Mouse (Mus musculus) cortical plate, adult 2 months (tissue): ENCODE data around the gene Mdm4. TPM values are rescaled to one million over a fixed set of nuclear protein-coding genes. Genes with fewer than 3 reads are reported as not detected.
A peak's percentile ranks its signal among the peaks of the same experiment; 100 is the strongest.
"Not testable (repeated sequence)": the region's sequence is repeated elsewhere in the genome, so short reads cannot be mapped to it uniquely, and the experiment has no call there.

Experiments used
- H3K27ac ChIP-seq: fragments of 200-500 bp; 2 replicates; pipeline ENCODE4 v1.5.1; 2012; ENCODE audit warnings: low read length, control low read depth, inconsistent platforms; ENCODE audit not compliant: insufficient read depth
- H3K4me1 ChIP-seq: fragments of 200-500 bp; 2 replicates; pipeline ENCODE4 v1.6.1; 2011; ENCODE audit warnings: low read length; ENCODE audit not compliant: control insufficient read depth, insufficient read depth
- H3K4me3 ChIP-seq: fragments of 200-500 bp; 2 replicates; pipeline ENCODE4 v1.5.1; 2011; ENCODE audit warnings: mild to moderate bottlenecking, low read length, control low read depth; ENCODE audit not compliant: insufficient read depth
- CTCF ChIP-seq: fragments of 200-500 bp; IDR thresholded peaks from 2 replicates; pipeline ENCODE4 v1.5.1; 2011; ENCODE audit warnings: mild to moderate bottlenecking, control low read depth, low read length; ENCODE audit not compliant: insufficient read depth; ENCODE audit errors: extremely low read depth
- POLR2A ChIP-seq: fragments of 200-500 bp; IDR thresholded peaks from 2 replicates; pipeline ENCODE4 v1.6.1; 2011; ENCODE audit warnings: mild to moderate bottlenecking, low read length, control low read depth; ENCODE audit not compliant: insufficient read depth; ENCODE audit errors: extremely low read depth
- polyA plus RNA-seq: library from polyadenylated mRNA; depleted of rRNA; stranded (reverse); fragments of >200 nt; gene quantifications from 2 replicates; pipeline ENCODE4 v1.2.3, GENCODE M21; 2012

Gene Mdm4
- polyA plus RNA-seq, 1 experiment, result 67.3 TPM

- Histone ChIP-seq H3K27ac (no peak overlapping the region), H3K4me3 (no peak overlapping the region), H3K4me1 (peaks cover 1% of the 10 kb centered on the region; the same call in 1 of the 2 replicates)
- TF ChIP-seq POLR2A, result no peak
- TF ChIP-seq CTCF, result no peak
Measured at GRCm38 (mm10) chr1:133054326-133054725, 24.0 kb upstream of the Mdm4 start.

- H3K4me3 ChIP-seq, result no peak overlapping the region
- peaks cover 5% of the 10 kb centered on the region for H3K4me1 ChIP-seq
- no peak overlapping the region for H3K27ac ChIP-seq
- TF ChIP-seq CTCF, result no peak
- TF ChIP-seq POLR2A, result no peak
Measured at GRCm38 (mm10) chr1:133053034-133053433, 22.7 kb upstream of the Mdm4 start.

- no peak overlapping the region for H3K27ac ChIP-seq
Measured at GRCm38 (mm10) chr1:133051829-133052228, 21.5 kb upstream of the Mdm4 start.

GRCm38 (mm10) chr1:133050001-133050431 is 19.7 kb upstream of the Mdm4 start:
- Histone ChIP-seq H3K4me3 (no peak overlapping the region), H3K4me1 (peaks cover 4% of the 10 kb centered on the region)

More at GRCm38 (mm10) chr1:133051829-133052228, 21.5 kb upstream of the Mdm4 start:
- no peak for TF ChIP-seq CTCF
- no peak for TF ChIP-seq POLR2A
- H3K4me3 ChIP-seq, result no peak overlapping the region
- H3K4me1 ChIP-seq, result peaks cover 4% of the 10 kb centered on the region

GRCm38 (mm10) chr1:133048690-133049089 is 18.3 kb upstream of the Mdm4 start:
- H3K4me1 ChIP-seq, result peaks cover 4% of the 10 kb centered on the region
- no peak overlapping the region for H3K4me3 ChIP-seq
- no peak overlapping the region; the same call in 1 of the 2 replicates for H3K27ac ChIP-seq
- TF ChIP-seq CTCF (no peak), POLR2A (no peak)

More at GRCm38 (mm10) chr1:133050001-133050431, 19.7 kb upstream of the Mdm4 start:
- no peak overlapping the region for H3K27ac ChIP-seq
- TF ChIP-seq CTCF, result no peak
- TF ChIP-seq POLR2A, result no peak

- Histone ChIP-seq H3K4me3 (peak overlapping the region; percentile 67; the same call in 1 of the 2 replicates), H3K27ac (peak overlapping the region; percentile 54; the same call in 1 of the 2 replicates), H3K4me1 (peaks cover 4% of the 10 kb centered on the region)
- TF ChIP-seq CTCF, result no peak
- TF ChIP-seq POLR2A, result no peak
Measured at GRCm38 (mm10) chr1:133047575-133047974, 17.2 kb upstream of the Mdm4 start.

- TF ChIP-seq POLR2A (no peak), CTCF (no peak)
- peak overlapping the region; percentile 97 for H3K27ac ChIP-seq
- peak overlapping the region; percentile 67 for H3K4me3 ChIP-seq
- H3K4me1 ChIP-seq, result peaks cover 4% of the 10 kb centered on the region
Measured at GRCm38 (mm10) chr1:133046441-133046931, 16.1 kb upstream of the Mdm4 start.

- H3K4me1 ChIP-seq, result peaks cover 4% of the 10 kb centered on the region
- TF ChIP-seq CTCF, result 0 out of 2 replicates have a peak, but pooled peaks have one; percentile 11
- no peak for TF ChIP-seq POLR2A
- H3K27ac ChIP-seq, result peak overlapping the region; percentile 97
- peak overlapping the region; percentile 67 for H3K4me3 ChIP-seq
Measured at GRCm38 (mm10) chr1:133045861-133046440, 15.6 kb upstream of the Mdm4 start.

- TF ChIP-seq CTCF (no peak), POLR2A (no peak)
- Histone ChIP-seq H3K27ac (peak within 1 kb of the TSS; percentile 97), H3K4me1 (peaks cover 4% of the 10 kb centered on the region), H3K4me3 (peak within 1 kb of the TSS; percentile 67)
Measured at GRCm38 (mm10) chr1:133045011-133045860, 14.9 kb upstream of the Mdm4 start, which contains the start of gene Pik3c2b. Gene Pik3c2b, plus strand, starts transcription at chr1:133045667.

- Histone ChIP-seq H3K4me3 (no peak overlapping the region), H3K27ac (no peak overlapping the region), H3K4me1 (no peaks in the 10 kb centered on the region)
- peak; percentile 83 for TF ChIP-seq CTCF
- TF ChIP-seq POLR2A, result no peak
Measured at GRCm38 (mm10) chr1:133039505-133039949, 9.2 kb upstream of the Mdm4 start.

- H3K4me3 ChIP-seq, H3K4me1 ChIP-seq, H3K27ac ChIP-seq: not testable (repeated sequence)
Measured at GRCm38 (mm10) chr1:133034682-133035081, 4.3 kb upstream of the Mdm4 start.
